Mouse (Mus musculus): ENCODE measurements around the gene Reck. TPM values are rescaled to one million over a fixed set of nuclear protein-coding genes. Genes with fewer than 3 reads are reported as not detected.

Gene Reck
- polyA plus RNA-seq, 1 experiment = 8.5 TPM

DNA sequence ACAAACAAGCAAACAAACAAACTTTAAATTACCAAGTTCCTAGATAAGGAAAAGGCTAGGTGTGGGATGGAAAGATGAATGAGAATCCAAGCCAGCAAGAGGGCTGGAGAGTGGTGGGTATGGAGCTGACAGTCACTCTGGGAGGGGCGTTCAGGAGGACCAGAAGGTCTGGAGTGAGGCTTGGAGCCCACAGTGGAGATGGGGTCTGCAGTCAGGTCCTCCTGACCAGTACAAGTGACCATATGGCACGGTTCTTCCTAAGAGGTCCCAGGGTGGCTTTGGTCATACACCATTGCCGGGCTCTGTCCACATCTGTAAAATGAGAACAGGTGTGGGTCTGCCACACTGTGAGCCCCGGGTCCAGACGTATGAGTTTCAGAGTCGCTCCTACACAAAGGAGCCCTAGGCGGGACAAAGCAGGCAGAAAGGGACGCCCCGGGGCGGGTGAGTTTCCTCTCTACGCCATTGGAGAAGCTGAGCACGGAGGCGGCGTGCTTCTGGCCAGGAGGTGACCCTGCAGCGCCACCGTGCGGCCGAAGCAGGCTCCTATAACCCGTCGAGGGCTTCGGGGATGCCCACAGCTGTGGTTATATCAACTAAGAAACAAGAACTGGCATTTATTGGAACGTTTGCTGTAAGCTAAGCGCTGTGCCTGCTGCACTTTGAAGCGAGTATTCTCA is 106.9 kb downstream of the Reck start:
- 2% methylated on average over 24 of the region's 24 CpGs for WGBS
- no peaks in the 10 kb centered on the region for H3K36me3 ChIP-seq (ENCODE audit: control insufficient read depth, insufficient read depth, low read length)

DNA sequence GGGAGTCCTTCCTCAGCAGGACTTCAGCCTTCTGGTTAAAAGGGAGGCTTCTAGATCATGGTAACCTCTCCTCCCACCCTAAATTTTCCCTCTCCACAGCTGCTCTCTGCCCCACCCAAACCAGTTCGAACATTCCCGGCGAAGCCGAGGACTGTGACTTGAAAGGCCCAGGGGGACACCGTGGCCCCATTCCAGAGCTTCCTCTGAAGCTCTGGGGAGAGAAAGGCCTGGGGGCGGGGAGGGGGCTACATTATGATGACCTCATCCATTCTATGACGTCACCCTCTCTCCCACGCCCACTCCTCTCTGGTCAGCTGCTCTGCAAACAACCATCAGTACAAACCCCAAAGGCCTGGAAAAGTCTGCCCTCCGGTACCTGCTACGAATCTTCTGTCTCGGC is 107.9 kb downstream of the Reck start, which contains the start of gene Ccin:
Gene Ccin, plus strand, starts transcription at position 303 of the 400 bp plus-strand sequence.
- Histone ChIP-seq H3K4me1 (ENCODE audit: control insufficient read depth, insufficient read depth, low read length) (no peaks in the 10 kb centered on the region), H3K27ac (ENCODE audit: insufficient read depth, low read depth, low read length) (no peak within 1 kb of the TSS), H3K4me3 (ENCODE audit: insufficient read depth, low read depth, low read length) (no peak within 1 kb of the TSS), H3K27me3 (replicated peaks; ENCODE audit: control insufficient read depth, insufficient read depth, low read length) (no peaks in the 10 kb centered on the region), H3K36me3 (ENCODE audit: control insufficient read depth, insufficient read depth, low read length) (no peaks in the 10 kb centered on the region)
- no peak for TF ChIP-seq CTCF (conservative IDR thresholded peaks at IDR 0.05; ENCODE audit: insufficient read depth, insufficient read length, low read depth, low read length)
- no peak for TF ChIP-seq POLR2A (IDR thresholded peaks at IDR 0.05; ENCODE audit: low read depth, low read length)
- WGBS = 81% methylated on average over 11 of the region's 11 CpGs
- DNase-seq = no peak

More for the DNA sequence above, 106.9 kb downstream of the Reck start:
- no peaks in the 10 kb centered on the region for H3K4me1 ChIP-seq (ENCODE audit: control insufficient read depth, insufficient read depth, low read length)
- no peaks in the 10 kb centered on the region for H3K27me3 ChIP-seq (replicated peaks; ENCODE audit: control insufficient read depth, insufficient read depth, low read length)
- H3K4me3 ChIP-seq (ENCODE audit: insufficient read depth, low read depth, low read length) = peak overlapping the region; percentile 31; the same call in 1 of the 2 replicates
- H3K27ac ChIP-seq (ENCODE audit: insufficient read depth, low read depth, low read length) = no peak overlapping the region
- TF ChIP-seq CTCF (conservative IDR thresholded peaks at IDR 0.05; ENCODE audit: insufficient read depth, insufficient read length, low read depth, low read length) (peak; percentile 92), POLR2A (IDR thresholded peaks at IDR 0.05; ENCODE audit: low read depth, low read length) (no peak)
- peak; percentile 94 for DNase-seq

DNA sequence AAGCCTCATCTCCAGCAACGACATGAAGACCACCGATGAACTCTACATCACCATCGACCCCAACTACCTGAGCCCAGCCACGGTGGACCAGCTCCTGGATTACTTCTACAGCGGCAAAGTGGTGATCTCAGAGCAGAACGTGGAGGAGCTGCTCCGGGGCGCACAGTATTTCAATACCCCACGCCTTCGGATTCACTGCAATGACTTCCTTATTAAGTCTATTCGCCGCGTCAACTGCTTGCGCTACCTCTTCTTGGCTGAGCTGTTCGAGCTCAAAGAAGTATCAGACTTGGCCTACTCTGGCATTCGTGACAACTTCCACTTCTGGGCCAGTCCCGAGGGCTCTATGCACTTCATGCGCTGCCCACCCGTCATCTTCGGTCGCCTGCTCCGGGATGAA is 108.4 kb downstream of the Reck start:
- no peak overlapping the region for H3K27ac ChIP-seq (ENCODE audit: insufficient read depth, low read depth, low read length)
- no peaks in the 10 kb centered on the region for H3K27me3 ChIP-seq (replicated peaks; ENCODE audit: control insufficient read depth, insufficient read depth, low read length)
- H3K36me3 ChIP-seq (ENCODE audit: control insufficient read depth, insufficient read depth, low read length) = no peaks in the 10 kb centered on the region
- DNase-seq = no peak
- H3K4me3 ChIP-seq (ENCODE audit: insufficient read depth, low read depth, low read length) = no peak overlapping the region
- TF ChIP-seq POLR2A (IDR thresholded peaks at IDR 0.05; ENCODE audit: low read depth, low read length) (no peak), CTCF (conservative IDR thresholded peaks at IDR 0.05; ENCODE audit: insufficient read depth, insufficient read length, low read depth, low read length) (no peak)
- no peaks in the 10 kb centered on the region for H3K4me1 ChIP-seq (ENCODE audit: control insufficient read depth, insufficient read depth, low read length)
- 94% methylated on average over 22 of the region's 22 CpGs for WGBS

DNA sequence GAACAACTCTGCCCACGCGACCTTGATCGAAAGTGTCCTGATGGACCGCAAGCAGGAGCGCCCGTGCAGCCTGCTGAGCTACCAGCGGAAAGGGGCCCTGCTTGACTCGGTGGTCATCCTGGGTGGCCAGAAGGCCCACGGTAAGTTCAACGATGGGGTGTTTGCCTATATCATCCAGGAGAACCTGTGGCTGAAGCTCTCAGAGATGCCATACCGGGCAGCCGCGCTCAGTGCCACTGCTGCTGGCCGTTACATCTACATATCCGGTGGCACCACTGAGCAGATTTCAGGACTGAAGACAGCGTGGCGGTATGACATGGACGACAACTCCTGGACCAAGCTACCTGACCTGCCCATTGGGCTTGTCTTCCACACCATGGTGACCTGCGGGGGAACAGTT is 109.0 kb downstream of the Reck start:
- TF ChIP-seq CTCF (conservative IDR thresholded peaks at IDR 0.05; ENCODE audit: insufficient read depth, insufficient read length, low read depth, low read length) (no peak), POLR2A (IDR thresholded peaks at IDR 0.05; ENCODE audit: low read depth, low read length) (no peak)
- WGBS = 93% methylated on average over 19 of the region's 19 CpGs
- Histone ChIP-seq H3K4me3 (ENCODE audit: insufficient read depth, low read depth, low read length) (no peak overlapping the region), H3K36me3 (ENCODE audit: control insufficient read depth, insufficient read depth, low read length) (no peaks in the 10 kb centered on the region), H3K27ac (ENCODE audit: insufficient read depth, low read depth, low read length) (no peak overlapping the region), H3K27me3 (replicated peaks; ENCODE audit: control insufficient read depth, insufficient read depth, low read length) (no peaks in the 10 kb centered on the region), H3K4me1 (ENCODE audit: control insufficient read depth, insufficient read depth, low read length) (no peaks in the 10 kb centered on the region)
- DNase-seq = no peak

DNA sequence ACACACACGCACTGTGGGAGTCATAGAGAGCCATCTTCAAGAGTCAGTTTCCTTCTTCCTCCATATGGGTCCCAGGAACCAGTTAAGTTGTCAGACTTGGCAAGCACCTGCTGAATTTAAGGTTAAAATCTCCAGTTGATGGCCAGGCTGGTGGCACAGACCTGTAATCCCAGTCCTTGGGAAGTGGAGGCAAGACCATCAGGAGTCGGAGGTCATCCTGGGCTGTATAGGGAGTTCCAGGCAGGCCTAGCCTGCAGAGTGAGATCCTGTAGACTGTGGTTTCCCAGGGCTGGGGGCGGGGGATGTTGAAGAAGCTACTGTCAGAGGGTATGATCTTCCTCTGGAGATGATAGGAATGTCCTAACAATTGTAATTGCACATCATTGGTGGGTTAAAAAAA is 113.6 kb downstream of the Reck start:
- H3K36me3 ChIP-seq (ENCODE audit: control insufficient read depth, insufficient read depth, low read length) = no peaks in the 10 kb centered on the region
- 90% methylated on average over 3 of the region's 3 CpGs for WGBS

DNA sequence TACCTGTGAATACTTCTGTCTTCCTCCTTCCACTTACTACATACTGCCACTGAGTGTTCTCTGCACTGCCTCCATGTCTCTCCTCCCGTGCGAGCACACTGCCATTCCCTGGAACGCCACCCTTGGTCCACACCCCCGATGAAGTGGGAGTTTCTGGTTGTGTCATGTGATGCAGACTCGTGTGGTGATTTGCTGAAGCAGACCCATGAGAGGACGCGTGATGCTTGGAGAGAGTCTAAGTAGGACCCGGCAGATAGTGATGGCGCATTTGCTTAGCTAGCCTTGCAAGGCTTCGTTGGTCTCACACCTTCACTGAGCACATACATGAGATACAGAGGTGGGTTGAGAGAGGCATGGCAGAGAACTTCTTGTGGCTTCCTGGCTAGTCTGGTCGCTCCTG is 117.7 kb downstream of the Reck start:
- no peaks in the 10 kb centered on the region for H3K27me3 ChIP-seq (replicated peaks; ENCODE audit: control insufficient read depth, insufficient read depth, low read length)
- H3K27ac ChIP-seq (ENCODE audit: insufficient read depth, low read depth, low read length) = no peak overlapping the region
- no peak for TF ChIP-seq POLR2A (IDR thresholded peaks at IDR 0.05; ENCODE audit: low read depth, low read length)
- no peak for TF ChIP-seq CTCF (conservative IDR thresholded peaks at IDR 0.05; ENCODE audit: insufficient read depth, insufficient read length, low read depth, low read length)
- H3K4me3 ChIP-seq (ENCODE audit: insufficient read depth, low read depth, low read length) = no peak overlapping the region
- no peaks in the 10 kb centered on the region for H3K36me3 ChIP-seq (ENCODE audit: control insufficient read depth, insufficient read depth, low read length)
- WGBS = 93% methylated on average over 11 of the region's 11 CpGs
- DNase-seq = no peak
- H3K4me1 ChIP-seq (ENCODE audit: control insufficient read depth, insufficient read depth, low read length) = no peaks in the 10 kb centered on the region

More for the DNA sequence above, 113.6 kb downstream of the Reck start:
- no peaks in the 10 kb centered on the region for H3K4me1 ChIP-seq (ENCODE audit: control insufficient read depth, insufficient read depth, low read length)
- H3K27ac ChIP-seq (ENCODE audit: insufficient read depth, low read depth, low read length) = no peak overlapping the region
- no peaks in the 10 kb centered on the region for H3K27me3 ChIP-seq (replicated peaks; ENCODE audit: control insufficient read depth, insufficient read depth, low read length)
- no peak for TF ChIP-seq CTCF (conservative IDR thresholded peaks at IDR 0.05; ENCODE audit: insufficient read depth, insufficient read length, low read depth, low read length)
- no peak for TF ChIP-seq POLR2A (IDR thresholded peaks at IDR 0.05; ENCODE audit: low read depth, low read length)
- H3K4me3 ChIP-seq (ENCODE audit: insufficient read depth, low read depth, low read length) = no peak overlapping the region
- no peak for DNase-seq

DNA sequence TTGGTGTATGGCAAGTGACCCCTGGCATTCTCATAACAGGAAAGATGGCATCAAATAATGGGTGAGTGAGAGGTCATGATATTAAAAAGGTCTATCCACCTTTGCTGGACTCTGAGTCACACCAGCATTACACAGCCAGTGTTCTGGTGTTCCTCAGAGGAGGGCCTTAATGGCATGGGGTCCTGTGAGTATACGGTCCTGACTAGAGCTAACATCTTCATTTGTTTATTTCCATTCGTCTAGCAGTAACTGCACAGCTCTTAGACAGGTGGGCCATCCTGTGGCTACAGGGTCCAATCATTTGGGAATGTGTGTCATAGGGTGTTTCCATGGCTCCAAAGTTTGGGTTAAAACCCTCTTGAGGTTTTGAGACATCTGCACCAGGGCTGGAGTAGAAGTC is 119.0 kb downstream of the Reck start:
- 82% methylated on average over 2 of the region's 2 CpGs for whole genome bisulfite sequencing
- Histone ChIP-seq H3K4me3 (ENCODE audit: insufficient read depth, low read depth, low read length) (no peak overlapping the region), H3K36me3 (ENCODE audit: control insufficient read depth, insufficient read depth, low read length) (no peaks in the 10 kb centered on the region), H3K27me3 (replicated peaks; ENCODE audit: control insufficient read depth, insufficient read depth, low read length) (no peaks in the 10 kb centered on the region), H3K27ac (ENCODE audit: insufficient read depth, low read depth, low read length) (no peak overlapping the region), H3K4me1 (ENCODE audit: control insufficient read depth, insufficient read depth, low read length) (no peaks in the 10 kb centered on the region)
- no peak for DNase-seq
- TF ChIP-seq CTCF (conservative IDR thresholded peaks at IDR 0.05; ENCODE audit: insufficient read depth, insufficient read length, low read depth, low read length) = no peak
- TF ChIP-seq POLR2A (IDR thresholded peaks at IDR 0.05; ENCODE audit: low read depth, low read length) = no peak

Other genes with a start within 250 kb of the Reck start
- 38.0 and 41.5 TPM in 2 replicates for gene Npr2, start 243.6 kb upstream of the Reck start, polyA plus RNA-seq (2012; rRNA removed)
- 2.2 and 2.4 TPM in 2 replicates for gene Spag8, start 221.9 kb upstream of the Reck start, polyA plus RNA-seq (2012; rRNA removed)
- gene Hint2, start 219.1 kb upstream of the Reck start, polyA plus RNA-seq (2012; rRNA removed) = 374 and 465 TPM in 2 replicates
- 8.3 and 8.6 TPM in 2 replicates for gene Tmem8b, start 206.6 kb upstream of the Reck start, polyA plus RNA-seq (2012; rRNA removed)
- gene Fam221b, start 206.4 kb upstream of the Reck start, polyA plus RNA-seq (2012; rRNA removed) = 0.09 and 0.12 TPM in 2 replicates
- gene Olfr70, start 174.7 kb upstream of the Reck start, polyA plus RNA-seq (2012; rRNA removed) = not detected in 2 replicates
- gene Olfr71, start 165.3 kb upstream of the Reck start, polyA plus RNA-seq (2012; rRNA removed) = not detected in 2 replicates
- gene Hrct1, start 148.3 kb upstream of the Reck start, polyA plus RNA-seq (2012; rRNA removed) = 4.8 and 5.1 TPM in 2 replicates
- 2.4 and 2.5 TPM in 2 replicates for gene Spaar, start 145.5 kb upstream of the Reck start, polyA plus RNA-seq (2012; rRNA removed)
- gene Olfr159, start 104.5 kb upstream of the Reck start, polyA plus RNA-seq (2012; rRNA removed) = not detected in 2 replicates
- not detected in 2 replicates for gene Olfr156, start 51.6 kb upstream of the Reck start, polyA plus RNA-seq (2012; rRNA removed)
- not detected in 2 replicates for gene Olfr157, start 35.3 kb upstream of the Reck start, polyA plus RNA-seq (2012; rRNA removed)
- not detected in 2 replicates for gene Olfr155, start 24.0 kb upstream of the Reck start, polyA plus RNA-seq (2012; rRNA removed)
- 3.3 and 4.7 TPM in 2 replicates for gene Glipr2, start 81.9 kb downstream of the Reck start, polyA plus RNA-seq (2012; rRNA removed)
- 0.12 and 0.13 TPM in 2 replicates for gene Ccin, start 108.0 kb downstream of the Reck start, polyA plus RNA-seq (2012; rRNA removed)
- gene Clta, start 128.9 kb downstream of the Reck start, polyA plus RNA-seq (2012; rRNA removed) = 212 and 261 TPM in 2 replicates
- gene Gne, start 208.6 kb downstream of the Reck start, polyA plus RNA-seq (2012; rRNA removed) = 26.2 and 26.4 TPM in 2 replicates